18 mouse cellular contexts compared by ENCODE assay signal in genomic region chrX:160501095-160501494, GRCm38 (mm10). TPM values are rescaled to one million over a fixed set of nuclear protein-coding genes. Genes with fewer than 3 reads are reported as not detected.
DNase-seq lines count a peak whose midpoint lies in the region; ATAC-seq and TF ChIP-seq lines count a peak whose summit lies in the region.
"Had no signal": no experiment of that assay in that cellular context is flagged by ENCODE, and none has a peak within 500 bp of the region (broad histone marks: within the 10 kb centered on the region; RNA-seq: fewer than 3 reads in every experiment).

No protein-coding gene starts in this region.

- no peak overlapping the region for H3K4me3 ChIP-seq in heart, embryonic 10.5 days
- H3K4me3 ChIP-seq in heart, postnatal 0 days (ENCODE audit: low read depth, low read length), result no peak overlapping the region
- H3K4me3 ChIP-seq in heart, embryonic 11.5 days (ENCODE audit: low read depth, low read length), result no peak overlapping the region
- H3K4me3 ChIP-seq in lung, embryonic 14.5 days (ENCODE audit: low read depth, low read length), result no peak overlapping the region

- ATAC-seq in heart, postnatal 0 days (ENCODE audit: insufficient read depth, low read depth), result no peak
- ATAC-seq in heart, embryonic 11.5 days (replicated peaks; ENCODE audit: insufficient number of reproducible peaks, low FRiP score, low TSS enrichment), result no peak
- ATAC-seq in lung, embryonic 14.5 days (ENCODE audit: insufficient read depth), result no peak
- no peak for ATAC-seq in erythroid progenitor cell, adult 5-6 weeks (replicated peaks; ENCODE audit: low FRiP score, poor library complexity, severe bottlenecking)

- H3K4me2 ChIP-seq in heart, postnatal 0 days (ENCODE audit: low read depth, low read length), result no peak overlapping the region
- no peak overlapping the region; the same call in 1 of the 2 replicates for H3K4me2 ChIP-seq in heart, embryonic 11.5 days
- H3K4me2 ChIP-seq in lung, embryonic 14.5 days, result no peak overlapping the region

- no peak for TF ChIP-seq CTCF in heart, postnatal 0 days (IDR thresholded peaks at IDR 0.05; ENCODE audit: low read depth)
- TF ChIP-seq CTCF in lung, embryonic 14.5 days (IDR thresholded peaks at IDR 0.05; ENCODE audit: low read depth), result no peak

- H3K4me1 ChIP-seq in heart, embryonic 10.5 days, result 0 out of 2 replicates have a peak, but pooled peaks cover 3% of the 10 kb centered on the region
- H3K4me1 ChIP-seq in heart, postnatal 0 days (ENCODE audit: control insufficient read depth, insufficient read depth), result no peaks in the 10 kb centered on the region
- H3K4me1 ChIP-seq in heart, embryonic 11.5 days (ENCODE audit: control insufficient read depth, insufficient read depth, low read length), result no peaks in the 10 kb centered on the region
- H3K4me1 ChIP-seq in lung, embryonic 14.5 days (ENCODE audit: insufficient read depth), result no peaks in the 10 kb centered on the region

- 74% methylated on average over 3 of the region's 3 CpGs for WGBS in heart, embryonic 10.5 days
- WGBS in heart, postnatal 0 days, result 51% methylated on average over 3 of the region's 3 CpGs
- WGBS in heart, embryonic 11.5 days (ENCODE audit: insufficient replicate concordance), result 80% methylated on average over 3 of the region's 3 CpGs
- WGBS in lung, embryonic 14.5 days, result 75% methylated on average over 3 of the region's 3 CpGs

- H3K27me3 ChIP-seq in heart, embryonic 10.5 days (ENCODE audit: insufficient read depth, poor library complexity, severe bottlenecking), result peaks cover 16% of the 10 kb centered on the region
- no peaks in the 10 kb centered on the region for H3K27me3 ChIP-seq in heart, postnatal 0 days (ENCODE audit: control insufficient read depth, insufficient read depth, low read length)
- H3K27me3 ChIP-seq in heart, embryonic 11.5 days (ENCODE audit: control insufficient read depth, insufficient read depth, low read length), result no peaks in the 10 kb centered on the region
- H3K27me3 ChIP-seq in lung, embryonic 14.5 days (ENCODE audit: insufficient read depth, low read length), result peaks cover 14% of the 10 kb centered on the region; the same call in 1 of the 2 replicates

- H3K9ac ChIP-seq in heart, postnatal 0 days (replicated peaks; ENCODE audit: low read depth, low read length), result no peak overlapping the region
- no peak overlapping the region for H3K9ac ChIP-seq in heart, embryonic 11.5 days (ENCODE audit: low read depth, low read length)
- H3K9ac ChIP-seq in lung, embryonic 14.5 days, result no peak overlapping the region

- no peak for TF ChIP-seq EP300 in heart, postnatal 0 days (IDR thresholded peaks at IDR 0.05; ENCODE audit: low read depth)

- no peaks in the 10 kb centered on the region for H3K36me3 ChIP-seq in heart, embryonic 10.5 days
- H3K36me3 ChIP-seq in heart, postnatal 0 days (replicated peaks; ENCODE audit: control insufficient read depth, insufficient read depth, low read length), result no peaks in the 10 kb centered on the region
- H3K36me3 ChIP-seq in heart, embryonic 11.5 days (ENCODE audit: control insufficient read depth, insufficient read depth, low read length), result no peaks in the 10 kb centered on the region
- no peaks in the 10 kb centered on the region for H3K36me3 ChIP-seq in lung, embryonic 14.5 days (ENCODE audit: insufficient read depth)
- H3K36me3 ChIP-seq: embryonic facial prominence, embryonic 13.5 days; hindbrain, embryonic 15.5 days; limb, embryonic 10.5 days had no signal

- no peak for DNase-seq in heart, embryonic 10.5 days (ENCODE audit: low spot score)
- DNase-seq in heart, postnatal 25 days (ENCODE audit: low spot score), result no peak
- DNase-seq in heart, postnatal 0 days (ENCODE audit: low spot score), result no peak
- peak; percentile 2 for DNase-seq in lung, embryonic 14.5 days
- DNase-seq in lung, postnatal 36 days, result peak; percentile 67
- DNase-seq in spleen, postnatal 36 days (ENCODE audit: low spot score in 2 of 2), result no peak
- DNase-seq: adrenal gland, postnatal 36 days; cerebellum, adult 11 months; kidney, adult 8-10 months; kidney, postnatal 14 days; liver; thymus, adult 18-20 months; thymus, postnatal 36 days had no signal

- H3K27ac ChIP-seq in heart, embryonic 10.5 days, result peak overlapping the region; percentile 90; the same call in 1 of the 2 replicates
- H3K27ac ChIP-seq in heart, postnatal 0 days (ENCODE audit: low read depth), result peak overlapping the region; percentile 86
- H3K27ac ChIP-seq in heart, embryonic 11.5 days (ENCODE audit: low read depth, low read length), result no peak overlapping the region
- H3K27ac ChIP-seq in lung, embryonic 14.5 days (ENCODE audit: low read depth), result no peak overlapping the region

- intact Hi-C loops in heart, postnatal 25 days (cut with DNase I), result no loop called here

- H3K9me3 ChIP-seq in heart, embryonic 10.5 days, result no peaks in the 10 kb centered on the region
- no peaks in the 10 kb centered on the region for H3K9me3 ChIP-seq in heart, postnatal 0 days (replicated peaks; ENCODE audit: control insufficient read depth, low read length)
- H3K9me3 ChIP-seq in heart, embryonic 11.5 days (replicated peaks; ENCODE audit: control insufficient read depth, low read length), result no peaks in the 10 kb centered on the region
- no peaks in the 10 kb centered on the region for H3K9me3 ChIP-seq in lung, embryonic 14.5 days (ENCODE audit: low read depth, low read length)
- H3K9me3 ChIP-seq: embryonic facial prominence, embryonic 13.5 days; hindbrain, embryonic 15.5 days; limb, embryonic 10.5 days had no signal

RNA-seq across cellular contexts. Expression of gene Phka2, which starts 0.9 kb away (rescaled TPM):
- 16.3 and 26.4 TPM in 2 replicates for polyA plus RNA-seq in heart, embryonic 10.5 days (2016; fragmentation: Nextera tagmentation; extraction: Ambion mirVana)
- 10 to 100 TPM; 10.9 to 15.1 TPM for total RNA-seq in heart, postnatal 25 days (2021)
- 53.5 and 57.3 TPM in 2 replicates for total RNA-seq in heart, postnatal 0 days (2014; rRNA removed; ENCODE audit: low replicate concordance)
- 14.7 and 15.5 TPM in 2 replicates for polyA plus RNA-seq in heart, postnatal 0 days (2015; fragmentation: Nextera tagmentation; extraction: Ambion mirVana)
- polyA plus RNA-seq in heart, embryonic 11.5 days (2014; fragmentation: Nextera tagmentation; extraction: Ambion mirVana), result 22.0 and 23.6 TPM in 2 replicates
- 15.1 and 15.6 TPM in 2 replicates for polyA plus RNA-seq in lung, embryonic 14.5 days (2014; fragmentation: Nextera tagmentation; extraction: Ambion mirVana)
- total RNA-seq in erythroid progenitor cell, adult 5-6 weeks (2015; ENCODE audit: low replicate concordance), result 31.4 and 41.1 TPM in 2 replicates
- 21.6 and 32.7 TPM in 2 replicates for total RNA-seq in erythroid progenitor cell, adult 5-6 weeks (2017; ENCODE audit: low replicate concordance)

Comparison
In these comparisons a context has a peak if more than half of its experiments do, and no peak if none do; other contexts are left out.
1. H3K27ac ChIP-seq: peak in heart, embryonic 10.5 days (single experiment) and heart, postnatal 0 days (single experiment); none in heart, embryonic 11.5 days (single experiment) and lung, embryonic 14.5 days (single experiment).
2. DNase-seq: peak in lung, embryonic 14.5 days (single experiment) and lung, postnatal 36 days (single experiment); none in heart, embryonic 10.5 days (single experiment), heart, postnatal 25 days (single experiment), heart, postnatal 0 days (single experiment) and spleen, postnatal 36 days (0 of 2).